Comparison of ENCODE assay signal across 8 mouse cellular contexts in the genomic region with DNA sequence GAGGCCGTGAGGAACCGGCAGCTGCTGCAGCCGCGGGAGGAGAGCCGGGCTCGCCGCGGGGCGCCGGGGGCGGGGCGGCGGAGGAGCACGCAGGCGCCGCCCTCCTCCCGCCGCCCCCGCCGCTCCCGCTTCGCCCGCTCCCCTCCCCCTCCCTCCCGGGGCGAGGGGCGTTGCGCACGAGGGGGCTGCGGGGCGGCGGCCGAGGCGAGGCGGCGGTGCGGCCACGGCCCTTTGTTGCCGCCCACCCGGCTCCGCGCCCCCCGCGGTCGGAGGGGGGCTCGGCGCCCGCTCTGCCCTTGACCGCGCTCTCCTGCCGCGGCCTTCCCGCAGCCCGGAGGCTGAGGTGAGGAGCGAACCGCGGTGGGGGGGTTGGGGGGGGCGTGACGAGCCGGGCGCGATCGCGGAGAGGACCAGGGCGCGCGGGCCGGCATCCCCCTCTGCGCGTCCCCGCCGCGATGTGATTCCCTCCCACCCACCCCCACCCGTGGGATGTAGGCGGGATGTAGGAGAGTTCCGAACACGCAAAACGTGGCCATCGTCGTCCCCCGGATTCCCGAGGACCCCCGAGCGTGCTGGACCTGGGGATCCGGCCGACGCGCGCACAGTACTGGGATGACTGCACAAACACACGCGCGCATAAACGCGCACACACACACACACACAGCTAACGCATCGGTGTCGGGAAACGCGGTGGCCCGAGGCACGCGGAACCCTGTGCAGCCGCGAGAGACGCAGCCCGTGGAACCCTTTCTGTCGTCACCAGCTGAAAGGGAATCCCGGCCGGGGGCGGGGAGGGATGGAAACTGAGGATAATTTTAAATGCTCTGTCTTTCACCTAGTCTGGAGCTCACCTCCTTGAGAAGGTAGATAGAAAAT. TPM values are rescaled to one million over a fixed set of nuclear protein-coding genes. Genes with fewer than 3 reads are reported as not detected.
DNase-seq lines count a peak whose midpoint lies in the region; ATAC-seq and TF ChIP-seq lines count a peak whose summit lies in the region.

Gene Enah, minus strand, starts transcription at position 65 of the 876 bp plus-strand sequence.

- H3K9me3 ChIP-seq in ES-E14 (ENCODE audit: control insufficient read depth, insufficient read depth, low read depth, low read length) = no peaks in the 10 kb centered on the region
- H3K9me3 ChIP-seq in lung, embryonic 14.5 days (ENCODE audit: low read depth, low read length) = no peaks in the 10 kb centered on the region

- peak within 1 kb of the TSS; percentile 96 for H3K9ac ChIP-seq in ES-E14 (ENCODE audit: insufficient read depth, low read depth, low read length, poor library complexity, severe bottlenecking)
- H3K9ac ChIP-seq in lung, embryonic 14.5 days = peak within 1 kb of the TSS; percentile 91

- H3K4me3 ChIP-seq in ES-E14 (ENCODE audit: insufficient read depth in 1 of 2, low read depth in 1 of 2, low read length in 2 of 2, poor library complexity in 1 of 2, severe bottlenecking in 1 of 2) = peak within 1 kb of the TSS; percentile 83 to 97
- H3K4me3 ChIP-seq in cerebellum, adult 2 months (replicated peaks; ENCODE audit: insufficient read depth, low read depth, low read length) = peak within 1 kb of the TSS; percentile 98
- H3K4me3 ChIP-seq in lung, embryonic 14.5 days (ENCODE audit: low read depth, low read length) = peak within 1 kb of the TSS; percentile 83

- no peak for TF ChIP-seq CTCF in cerebellum, adult 2 months (IDR thresholded peaks at IDR 0.05; ENCODE audit: borderline replicate concordance, insufficient read depth, low read depth, low read length)
- no peak for TF ChIP-seq CTCF in lung, embryonic 14.5 days (IDR thresholded peaks at IDR 0.05; ENCODE audit: low read depth)

- intact Hi-C loops in heart, postnatal 36 days (cut with DNase I) = loop anchor here (2.0 to 5.0 kb wide), 3 partner anchors 43 to 95 kb away; no protein-coding TSS in a partner anchor

- WGBS in cerebellum, adult 2 months = 1% methylated on average over 89 of the region's 109 CpGs
- WGBS in lung, embryonic 14.5 days = under 1% methylated on average over 76 of the region's 109 CpGs

- peak; percentile 57 for DNase-seq in ES-E14 (ENCODE audit: low read depth, low spot score)
- peak; percentile 75 to 81 for DNase-seq in cerebellum, adult 2 months
- DNase-seq in heart, postnatal 36 days = peak; percentile 67 to 69
- DNase-seq in layer of hippocampus, adult 9-11 months = peak; percentile 58
- peak; percentile 83 for DNase-seq in lung, embryonic 14.5 days
- peak; percentile 45 for DNase-seq in ovary, postnatal 14 days (ENCODE audit: low spot score)
- peak; percentile 67 to 68 for DNase-seq in urinary bladder, postnatal 4 days (ENCODE audit: low spot score in 2 of 2)

- peaks cover 5% of the 10 kb centered on the region for H3K36me3 ChIP-seq in ES-E14 (ENCODE audit: control insufficient read depth, insufficient read depth, low read length, poor library complexity, severe bottlenecking)
- 0 out of 2 replicates have a peak, but pooled peaks cover 6% of the 10 kb centered on the region for H3K36me3 ChIP-seq in lung, embryonic 14.5 days (ENCODE audit: insufficient read depth)

- no peaks in the 10 kb centered on the region for H3K27me3 ChIP-seq in cerebellum, adult 2 months (ENCODE audit: control insufficient read depth, insufficient read depth, low read length)
- no peaks in the 10 kb centered on the region; the same call in 1 of the 2 replicates for H3K27me3 ChIP-seq in lung, embryonic 14.5 days (ENCODE audit: insufficient read depth, low read length)

- H3K4me1 ChIP-seq in ES-E14 (ENCODE audit: control insufficient read depth in 2 of 2, insufficient read depth in 2 of 2, low read length in 2 of 2, poor library complexity in 1 of 2) = peaks cover 6 to 9% of the 10 kb centered on the region in 2 experiments; a peak in 3 of 4 replicates
- no peaks in the 10 kb centered on the region for H3K4me1 ChIP-seq in cerebellum, adult 2 months (ENCODE audit: control insufficient read depth, insufficient read depth, low read length)
- H3K4me1 ChIP-seq in lung, embryonic 14.5 days (ENCODE audit: insufficient read depth) = 0 out of 2 replicates have a peak, but pooled peaks cover 5% of the 10 kb centered on the region

- in situ Hi-C loops in ES-E14 (cut with MboI; ENCODE audit: low sequenced_read_pairs in 2 of 2, unreplicated experiment in 2 of 2) = no loop called here

- no peak for TF ChIP-seq POLR2A in cerebellum, adult 2 months (IDR thresholded peaks at IDR 0.05; ENCODE audit: borderline replicate concordance, insufficient read depth, low read length)

- peak within 1 kb of the TSS; percentile 87 for H3K4me2 ChIP-seq in lung, embryonic 14.5 days

- H3K27ac ChIP-seq in ES-E14 (ENCODE audit: insufficient read depth, low read depth, low read length, poor library complexity, severe bottlenecking) = peak within 1 kb of the TSS; percentile 97
- H3K27ac ChIP-seq in cerebellum, adult 2 months (ENCODE audit: insufficient read depth, low read length) = peak within 1 kb of the TSS; percentile 71
- peak within 1 kb of the TSS; percentile 90 for H3K27ac ChIP-seq in lung, embryonic 14.5 days (ENCODE audit: low read depth)

- ATAC-seq in frontal cortex, adult (ENCODE audit: low TSS enrichment) = peak; percentile 55
- ATAC-seq in lung, embryonic 14.5 days (ENCODE audit: insufficient read depth) = peak; percentile 83

TF ChIP-seq in ES-E14, 5 proteins besides CTCF, POLR2A, EP300 and RAD21:
- TF ChIP-seq ZC3H11A (IDR thresholded peaks at IDR 0.05; ENCODE audit: borderline replicate concordance, low read depth, low read length) (no peak), MAFK (IDR thresholded peaks at IDR 0.05; ENCODE audit: insufficient read depth, low read depth, low read length) (no peak), ZNF384 (IDR thresholded peaks at IDR 0.05; ENCODE audit: low read depth, low read length) (no peak), CHD2 (IDR thresholded peaks at IDR 0.05; ENCODE audit: low read depth, low read length) (no peak), HCFC1 (IDR thresholded peaks at IDR 0.05; ENCODE audit: borderline replicate concordance, insufficient read depth, low read length) (no peak)

RNA-seq across cellular contexts. Expression of gene Enah, which starts in this region (rescaled TPM):
- total RNA-seq in ES-E14 (2012; rRNA removed) = 331 and 469 TPM in 2 replicates
- 48.5 and 53.6 TPM in 2 replicates for polyA plus RNA-seq in cerebellum, adult 2 months (2012; rRNA removed)
- 100 to 1,000 TPM; 111 to 112 TPM for total RNA-seq in heart, postnatal 36 days (2021)
- polyA plus RNA-seq in lung, embryonic 14.5 days (2014; fragmentation: Nextera tagmentation; extraction: Ambion mirVana) = 17.8 and 22.2 TPM in 2 replicates

Comparison
In these comparisons a context has a peak if more than half of its experiments do, and no peak if none do; other contexts are left out.
1. Peak in every context shown above with its lines: DNase-seq, ATAC-seq, H3K4me3 ChIP-seq and H3K27ac ChIP-seq.